Mouse (Mus musculus): ENCODE measurements around the gene Cfap77. TPM values are rescaled to one million over a fixed set of nuclear protein-coding genes. Genes with fewer than 3 reads are reported as not detected.

The Cfap77 gene
- total RNA-seq, 2 experiments from 2014 or later, result 0.32 to 0.78 TPM

- peak; percentile 64 to 66 for DNase-seq
Measured at GRCm38 (mm10) chr2:28923912-28924311, 131.0 kb downstream of the Cfap77 start.

DNA sequence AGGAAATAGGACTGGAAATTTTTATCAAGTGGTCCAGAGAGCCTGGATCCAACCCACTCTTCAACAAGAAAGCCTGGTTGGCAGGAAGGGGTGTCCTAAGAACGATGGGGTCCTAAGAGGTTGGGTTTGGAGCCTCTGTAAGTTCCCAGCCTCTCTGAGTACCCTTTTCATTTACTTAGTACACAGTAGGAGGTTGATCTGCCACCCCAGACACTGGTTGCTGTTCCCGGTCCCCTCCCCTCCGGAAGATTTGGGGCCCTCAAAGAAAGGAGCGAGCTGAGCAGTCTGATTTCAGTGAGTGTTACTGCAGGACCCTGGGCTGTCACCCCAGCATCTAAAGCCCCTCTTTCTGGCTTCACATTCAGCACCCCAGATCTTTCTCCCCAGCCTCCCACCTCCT, 135.9 kb downstream of the Cfap77 start:
- no peak for DNase-seq

DNA sequence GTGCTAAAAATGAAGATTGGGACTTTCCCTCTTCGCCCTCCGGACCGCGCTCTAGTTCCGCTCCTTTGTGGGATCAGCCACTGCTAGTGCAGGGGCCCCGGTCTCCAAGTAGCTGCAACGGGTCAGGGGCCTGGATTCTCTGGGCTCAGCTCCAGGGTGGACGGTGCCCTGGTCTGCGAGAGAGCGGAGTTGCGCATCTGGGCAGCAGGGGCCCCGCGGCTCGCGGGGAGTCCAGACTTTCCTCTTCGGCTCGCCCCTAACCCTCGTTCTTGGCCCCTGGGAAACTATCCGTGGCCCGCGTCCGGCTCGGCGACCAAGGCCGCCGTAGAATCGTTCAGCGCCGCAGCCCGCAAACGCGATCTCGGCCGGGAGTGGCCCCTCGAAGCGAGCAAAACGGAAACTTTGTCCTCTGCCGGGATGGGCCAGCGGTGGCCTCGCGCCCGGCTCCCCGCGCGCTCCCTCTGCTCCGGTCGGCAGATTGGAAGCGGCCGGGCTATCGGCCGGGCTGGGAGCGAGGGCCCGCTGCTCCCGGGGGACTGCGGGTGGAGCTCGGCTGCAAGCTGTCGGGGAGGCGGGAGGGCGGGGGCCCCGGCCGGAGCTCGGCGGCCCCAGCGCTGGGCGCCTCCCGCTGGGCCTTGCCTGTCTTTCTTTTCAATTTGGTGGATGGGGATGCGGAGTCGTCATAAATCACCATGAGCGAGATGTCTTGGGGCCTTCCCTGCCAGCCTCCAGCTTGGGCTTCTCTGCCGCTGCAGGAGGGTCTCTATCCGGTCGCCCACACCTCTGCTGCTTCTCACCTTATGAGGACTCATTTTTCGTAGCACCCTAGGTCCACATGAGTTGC, 137.1 kb downstream of the Cfap77 start:
- no peak for DNase-seq

GRCm38 (mm10) chr2:28917156-28917517, 137.7 kb downstream of the Cfap77 start:
- DNase-seq, result no peak

GRCm38 (mm10) chr2:28916513-28916865, 138.4 kb downstream of the Cfap77 start, which contains the start of gene Barhl1:
Gene Barhl1, minus strand, starts transcription at chr2:28916668.
- DNase-seq, result no peak

GRCm38 (mm10) chr2:28915768-28916512, 138.9 kb downstream of the Cfap77 start:
- no peak for DNase-seq

DNA sequence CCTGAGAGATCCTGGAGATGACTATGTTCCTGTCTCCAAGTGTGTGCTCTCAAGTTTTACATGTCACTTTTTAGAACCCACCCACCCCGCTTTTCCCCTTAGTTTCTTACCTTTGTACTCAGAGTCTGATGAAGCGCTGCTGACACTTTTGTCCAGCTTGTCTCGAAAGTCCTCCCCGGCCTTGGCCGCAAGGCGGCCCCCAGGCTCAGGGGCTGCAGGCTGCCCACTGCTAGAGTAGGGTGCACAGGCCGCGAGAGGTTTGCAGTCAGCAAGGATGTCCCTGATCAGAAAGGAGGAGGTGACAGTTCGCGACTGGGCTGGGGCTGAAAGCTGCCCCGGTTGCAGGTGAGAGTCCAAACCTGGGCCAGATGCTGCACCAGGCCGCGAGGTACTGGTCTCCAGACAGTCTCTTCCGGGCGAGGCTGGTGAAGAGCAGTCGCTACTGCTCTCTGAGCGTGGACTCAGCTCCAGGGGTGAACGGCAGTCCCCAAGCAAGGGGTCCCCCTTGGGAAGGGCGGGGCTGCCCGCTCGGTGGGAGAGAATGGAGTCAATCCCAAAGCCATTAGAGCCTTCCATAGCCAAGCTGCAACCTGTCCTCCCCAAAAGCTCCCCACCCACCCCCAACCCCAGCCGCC, 139.6 kb downstream of the Cfap77 start:
- DNase-seq, result no peak

DNA sequence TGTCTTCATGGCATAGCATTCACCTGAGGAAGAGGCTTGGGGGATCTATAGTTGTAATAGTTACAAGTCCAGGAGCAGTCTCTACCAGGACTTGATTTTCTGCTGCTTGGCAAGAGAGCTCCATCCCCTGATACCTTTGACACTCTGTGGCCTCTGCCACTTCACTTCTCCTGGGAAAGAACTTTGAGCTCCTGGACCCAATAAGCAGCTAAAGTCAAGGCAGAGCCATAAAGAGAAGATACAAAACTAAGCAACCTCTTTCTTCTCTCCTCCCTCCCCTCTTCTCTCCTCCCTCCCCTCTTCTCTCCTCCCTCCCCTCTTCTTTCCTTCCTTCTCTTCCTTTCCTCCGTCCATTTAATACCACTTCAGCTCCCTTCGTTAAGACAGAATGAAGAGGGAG, 140.7 kb downstream of the Cfap77 start:
- DNase-seq, result no peak

GRCm38 (mm10) chr2:28912961-28913360, 141.9 kb downstream of the Cfap77 start:
- DNase-seq, result no peak

DNA sequence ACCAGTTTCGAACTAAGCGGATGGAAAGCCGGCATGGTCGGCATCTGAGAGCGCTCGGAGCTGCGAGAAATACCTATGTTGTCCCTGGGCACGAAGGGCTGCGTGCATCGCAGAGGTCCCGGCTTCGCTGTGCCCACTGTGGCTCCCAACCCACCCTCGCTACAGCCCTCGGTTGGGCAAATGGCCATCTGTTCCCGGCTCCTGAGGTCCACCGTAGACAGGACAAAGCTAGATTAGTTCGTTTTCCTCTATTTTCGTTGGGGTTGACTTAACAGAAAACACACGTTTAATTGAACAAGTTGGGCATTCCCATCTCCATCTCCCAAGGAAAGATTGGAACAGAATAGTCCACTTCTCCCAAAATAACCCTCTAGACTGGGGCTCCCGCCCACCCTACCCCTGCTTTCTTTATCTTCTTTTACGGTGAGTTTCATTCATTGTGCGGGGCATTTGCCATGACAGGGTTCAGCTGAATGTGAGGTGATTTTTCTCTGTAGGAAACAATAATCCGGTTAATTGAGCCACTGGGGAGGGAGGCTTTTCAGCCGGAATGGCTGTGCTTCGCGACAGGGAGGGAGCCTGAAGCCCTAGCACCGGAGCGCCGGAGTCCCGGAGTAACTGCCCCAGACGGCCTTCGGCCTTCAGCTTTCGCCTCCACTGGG, 142.7 kb downstream of the Cfap77 start:
- no peak for DNase-seq

- DNase-seq, result no peak
Measured at GRCm38 (mm10) chr2:28911331-28912038, 143.4 kb downstream of the Cfap77 start.

GRCm38 (mm10) chr2:28910877-28911276, 144.0 kb downstream of the Cfap77 start:
- DNase-seq, result no peak

DNA sequence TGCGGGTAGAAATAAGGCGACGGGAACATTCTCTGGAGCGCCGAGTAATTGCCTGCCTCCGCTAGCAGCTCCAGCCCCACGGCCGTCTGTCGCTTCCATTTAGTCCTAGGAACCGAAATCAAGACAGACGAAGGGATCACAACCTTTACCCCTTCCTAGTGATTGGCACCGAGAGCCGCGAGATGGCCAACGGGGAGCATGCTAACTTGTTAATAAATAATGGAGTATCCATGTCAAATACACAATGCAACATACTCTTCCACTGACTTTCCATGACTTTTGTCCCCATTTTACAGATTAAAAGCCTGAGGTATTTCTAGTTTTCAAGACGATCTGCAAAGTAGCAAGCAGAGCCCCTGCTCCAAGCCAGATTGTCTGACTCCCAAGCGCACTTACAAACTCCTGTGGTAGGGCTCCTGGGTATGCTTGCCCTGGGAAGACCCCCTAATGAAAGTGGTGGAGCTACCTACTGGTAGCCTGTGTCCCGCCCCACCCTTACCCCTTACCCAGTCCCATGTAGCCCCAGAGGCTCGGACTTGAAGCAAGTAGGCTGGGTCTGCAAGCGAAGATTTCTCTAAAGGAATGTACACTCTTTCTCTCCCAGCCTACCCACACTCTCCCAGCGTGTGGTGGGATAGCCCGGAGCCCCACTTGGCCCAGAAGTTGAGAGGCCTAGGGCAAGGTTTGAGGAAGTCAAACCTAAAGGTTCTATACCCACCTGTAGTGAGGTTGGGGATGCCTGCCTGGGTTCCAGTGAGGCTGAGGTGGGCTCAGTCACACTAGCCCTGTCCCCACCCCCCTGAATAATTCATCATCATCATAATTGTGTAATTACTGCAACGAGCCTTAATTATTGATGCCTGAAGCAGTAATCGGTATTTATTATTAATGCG, 144.8 kb downstream of the Cfap77 start:
- no peak for DNase-seq

GRCm38 (mm10) chr2:28909186-28909817, 145.6 kb downstream of the Cfap77 start:
- no peak for DNase-seq

- DNase-seq, result no peak
Measured at GRCm38 (mm10) chr2:28908389-28909153, 146.3 kb downstream of the Cfap77 start.

DNA sequence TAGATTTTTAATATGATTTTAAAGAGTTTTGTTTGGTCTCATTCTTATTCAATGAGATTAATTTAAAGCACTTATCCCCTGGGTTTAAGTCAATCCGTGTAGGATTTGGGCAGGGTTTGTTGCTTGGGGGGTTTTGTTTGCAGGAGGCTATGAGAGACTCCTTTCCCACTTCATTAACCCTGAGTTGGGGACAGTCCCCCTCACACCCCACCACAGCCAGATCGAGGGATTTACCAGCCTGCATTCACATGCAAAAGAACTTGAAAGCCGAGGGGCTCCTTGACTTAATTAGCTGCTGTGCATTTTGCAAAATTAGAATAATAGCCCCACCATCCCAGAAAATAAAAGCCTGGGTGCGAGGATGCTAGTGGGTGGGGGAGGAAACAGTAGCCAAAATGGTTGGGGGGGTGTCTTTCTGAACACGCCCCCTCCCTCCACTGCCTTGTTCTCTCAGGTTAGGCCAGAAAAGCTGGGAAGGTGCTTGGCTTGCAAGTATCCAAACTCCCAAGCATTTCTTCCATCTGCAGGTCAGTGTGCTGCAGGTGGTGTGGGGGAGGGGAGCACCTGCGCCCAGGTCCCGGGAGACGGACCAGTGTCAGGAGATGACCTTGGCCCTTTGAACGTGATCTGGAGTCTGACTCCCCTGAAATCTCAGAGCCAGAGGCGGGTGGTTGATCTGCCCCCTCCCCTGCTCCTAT, 147.0 kb downstream of the Cfap77 start:
- DNase-seq, result no peak

GRCm38 (mm10) chr2:28905561-28905960, 149.3 kb downstream of the Cfap77 start:
- no peak for DNase-seq

DNA sequence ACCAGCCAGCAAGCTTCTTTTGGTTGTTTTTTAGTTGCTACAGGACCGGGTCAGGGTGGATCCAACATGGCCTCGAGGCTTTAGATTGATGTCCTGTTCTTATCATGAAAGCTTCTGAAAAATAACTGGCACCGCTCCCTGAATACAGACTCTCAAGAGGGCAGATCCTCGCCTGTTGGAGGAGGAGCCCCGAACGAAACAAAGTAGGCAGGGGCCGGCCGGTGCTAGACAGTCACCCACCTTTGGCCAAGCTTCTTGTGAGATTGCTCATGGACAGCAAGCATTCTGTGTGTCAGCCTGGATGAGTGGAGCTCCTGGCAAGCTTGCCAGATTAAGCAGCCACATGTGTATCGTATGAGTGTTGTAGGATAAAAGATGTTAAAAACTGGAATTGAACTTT, 150.1 kb downstream of the Cfap77 start:
- no peak for DNase-seq

DNA sequence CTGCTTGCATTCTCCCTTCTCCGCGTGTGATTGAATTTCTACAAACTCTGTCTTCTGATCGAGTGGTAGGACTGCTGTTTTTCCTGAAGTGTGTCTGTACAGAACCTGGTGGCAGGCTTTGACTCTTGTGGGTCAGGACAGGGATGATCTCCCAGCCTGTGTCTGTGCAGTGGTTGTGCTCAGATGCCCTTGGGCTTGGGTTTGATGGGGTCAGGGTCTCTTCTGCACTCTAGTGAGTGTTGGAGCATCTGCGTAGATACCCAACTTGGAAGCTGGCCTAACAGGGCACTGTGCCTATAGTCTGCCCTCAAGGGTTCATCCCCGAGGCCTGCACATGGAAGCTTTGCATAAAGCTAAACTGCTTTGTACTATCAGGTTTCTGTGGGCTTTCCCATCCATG, 151.0 kb downstream of the Cfap77 start:
- DNase-seq, result no peak

Data from layer of hippocampus, postnatal 36 days (tissue).